Mouse (Mus musculus): ENCODE data around the gene Lmtk3.

Lmtk3 gene

DNA sequence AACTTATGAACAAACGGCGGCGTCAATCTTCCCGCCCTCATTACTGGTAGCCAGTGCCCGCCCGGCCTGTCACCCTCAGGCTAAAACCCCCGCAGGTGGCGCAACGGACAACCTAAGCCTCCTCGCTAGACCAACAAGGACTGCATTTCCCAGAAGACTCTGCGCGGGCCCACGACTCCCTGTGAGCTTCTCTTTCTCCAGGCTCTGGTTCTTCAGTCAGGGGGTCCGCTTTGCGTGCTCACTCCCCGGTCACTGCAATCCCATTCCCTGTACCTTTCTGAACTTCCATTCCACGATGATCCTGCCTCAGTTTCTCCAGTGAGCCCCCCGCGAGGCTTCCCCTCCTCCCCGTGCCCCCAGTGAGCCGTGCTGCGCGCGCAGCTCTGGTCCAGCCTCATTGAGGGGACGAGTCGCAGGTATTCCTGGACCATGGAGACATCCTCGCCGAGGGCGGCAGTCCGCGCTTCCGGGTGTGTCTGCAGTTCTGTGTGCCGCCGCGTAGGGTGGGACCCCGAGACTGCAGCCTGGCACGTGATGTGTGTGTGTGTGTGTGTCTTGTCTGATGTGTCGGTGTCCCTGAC is at the start of gene Lmtk3:
Gene Lmtk3 (plus strand): TSS at position 228 of the 581 bp plus-strand sequence.
- DNase-seq (ENCODE audit: low spot score), result peak; percentile 46

DNA sequence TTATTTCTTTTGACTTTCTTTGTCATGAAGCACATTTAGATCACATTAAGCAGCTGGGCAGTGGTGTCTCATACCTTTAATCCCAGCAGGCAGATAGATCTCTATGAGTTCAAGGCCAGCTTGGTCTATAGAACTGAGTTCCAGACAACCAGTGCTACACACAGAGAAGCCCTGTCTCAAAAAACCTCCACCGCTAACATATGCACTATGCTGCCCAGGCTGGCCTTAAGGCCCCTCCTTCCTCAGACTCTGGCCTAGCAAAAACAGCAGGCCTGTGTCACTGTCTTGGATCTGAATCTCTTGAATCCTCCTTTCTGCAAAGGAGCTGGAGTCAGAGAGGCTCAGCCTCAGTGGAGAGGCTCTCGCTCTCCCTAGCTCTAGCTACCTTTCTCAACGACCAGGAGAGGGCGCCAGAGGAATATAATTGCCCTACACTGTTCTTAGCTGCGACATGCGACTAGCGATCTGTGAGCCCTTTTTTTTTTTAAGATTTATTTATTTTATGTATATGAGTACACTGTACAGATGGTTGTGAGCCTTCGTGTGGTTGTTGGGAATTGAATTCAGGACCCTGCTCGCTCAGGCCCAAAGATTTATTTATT is 44.3 kb upstream of the Lmtk3 start:
- DNase-seq (ENCODE audit: low spot score), result peak; percentile 81

DNA sequence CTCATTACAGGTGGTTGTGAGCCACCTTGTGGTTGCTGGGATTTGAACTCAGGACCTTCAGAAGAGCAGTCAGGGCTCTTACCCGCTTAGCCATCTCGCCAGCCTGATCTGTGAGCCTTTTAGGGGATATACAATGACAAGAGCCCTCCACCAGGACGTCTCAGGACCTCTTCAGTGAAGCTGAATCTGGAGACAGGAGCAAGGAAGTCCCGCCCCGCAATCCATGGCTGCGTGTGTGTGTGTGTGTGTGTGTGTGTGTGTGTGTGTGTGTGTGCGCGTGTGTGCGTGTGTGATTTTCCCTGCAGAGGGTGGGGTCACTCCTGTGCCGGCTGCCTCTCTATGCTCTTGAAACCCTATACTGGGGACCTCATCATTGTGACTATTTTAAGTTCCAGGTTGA is 43.7 kb upstream of the Lmtk3 start:
- no peak for DNase-seq (ENCODE audit: low spot score)

DNA sequence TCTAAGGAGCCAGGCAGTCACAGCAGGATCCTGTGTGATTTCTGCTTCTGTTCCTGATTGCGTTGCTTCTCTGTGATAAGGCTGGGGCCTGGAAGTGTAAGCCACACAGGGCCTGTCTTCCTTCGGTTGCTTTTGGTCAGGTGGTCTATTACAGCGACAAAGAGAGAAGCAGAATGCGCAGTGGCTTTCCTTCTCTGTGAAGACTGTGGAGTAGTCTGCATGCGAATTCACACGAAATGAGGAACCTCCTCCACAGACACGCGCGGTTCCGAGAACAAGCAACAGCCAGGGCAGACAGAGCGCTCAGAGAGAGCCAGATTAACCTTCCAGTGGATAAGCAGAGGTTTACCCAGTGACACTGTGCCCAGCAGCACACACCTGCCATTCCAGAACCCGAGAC is 42.2 kb upstream of the Lmtk3 start:
- DNase-seq (ENCODE audit: low spot score), result no peak

DNA sequence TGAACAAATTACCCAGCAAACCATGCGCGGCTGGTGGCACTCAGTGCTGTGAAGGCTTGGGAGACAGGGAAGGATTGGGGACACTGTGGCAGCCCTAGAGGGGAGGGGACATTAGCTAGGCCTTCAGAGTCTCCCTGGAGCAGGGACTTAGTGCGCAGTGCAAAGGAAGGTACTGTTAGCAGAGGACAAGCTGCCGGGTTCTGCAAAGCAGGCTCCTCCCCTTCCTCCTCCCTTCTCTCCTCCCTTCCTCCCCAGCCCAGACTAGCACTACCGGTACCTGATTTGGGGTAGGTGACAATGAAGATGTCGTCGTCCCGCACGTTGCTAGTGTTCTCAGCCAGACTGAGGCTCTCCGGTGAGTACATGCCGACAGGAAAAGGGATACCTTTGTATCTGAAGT is 41.8 kb upstream of the Lmtk3 start:
- no peak for DNase-seq (ENCODE audit: low spot score)

DNA sequence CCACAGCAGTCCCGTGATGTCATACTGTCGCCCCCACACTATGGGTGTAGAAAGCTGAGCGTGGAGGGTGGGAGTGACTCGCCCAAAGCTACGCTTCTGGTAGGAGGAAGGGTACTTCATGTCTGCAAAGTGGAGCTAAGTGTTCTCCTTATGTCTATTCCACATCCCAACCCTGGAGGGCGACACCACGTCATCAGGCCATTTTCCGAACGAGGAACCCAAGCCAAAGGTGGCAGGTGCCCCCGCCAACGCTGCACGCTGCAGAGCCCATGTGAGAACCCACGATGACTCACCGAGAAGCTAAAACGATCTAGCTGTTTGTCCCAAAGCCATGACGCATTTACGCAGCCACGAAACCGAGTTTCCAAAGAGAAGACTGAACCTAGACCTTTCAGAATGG is 41.2 kb upstream of the Lmtk3 start:
- DNase-seq (ENCODE audit: low spot score), result no peak

DNA sequence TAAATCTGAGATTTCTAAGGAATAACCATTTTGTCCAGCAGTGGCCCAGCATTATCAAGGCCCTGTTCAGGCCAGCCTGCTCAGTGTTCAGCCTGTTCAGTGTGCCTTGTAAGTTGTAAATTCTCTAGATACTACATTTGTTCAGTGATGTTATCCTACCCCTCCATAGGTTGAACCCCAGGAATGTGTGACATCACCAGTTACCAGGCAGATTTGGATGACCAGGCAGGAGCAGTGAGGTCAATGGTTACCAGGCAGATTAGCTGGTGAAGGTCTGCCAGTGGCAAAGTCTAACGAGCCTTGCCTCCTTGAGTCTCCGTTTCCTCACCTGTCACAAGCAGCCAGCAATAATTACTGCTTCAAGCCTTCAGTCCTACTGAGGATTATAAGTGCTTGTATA is 39.2 kb upstream of the Lmtk3 start:
- peak; percentile 83 for DNase-seq (ENCODE audit: low spot score)

DNA sequence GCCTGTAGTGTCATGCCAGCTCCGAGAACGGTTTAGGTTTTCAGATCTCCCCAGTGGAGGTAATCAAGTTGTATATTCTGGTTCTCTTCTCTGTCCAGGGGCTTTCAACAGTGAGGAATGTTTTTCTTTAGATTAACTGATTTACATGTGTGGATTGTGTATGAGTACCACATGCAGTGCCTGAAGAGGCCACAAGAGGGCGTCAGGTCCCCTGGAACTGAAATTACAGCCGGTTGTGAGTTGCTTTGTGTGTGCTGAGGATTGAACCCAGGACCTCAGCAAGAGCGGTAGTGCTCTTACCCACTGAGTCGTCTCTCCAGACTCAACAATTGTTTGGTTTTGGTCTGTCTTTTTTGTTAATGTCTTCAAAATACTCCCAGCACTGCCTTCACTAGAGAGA is 37.0 kb upstream of the Lmtk3 start:
- no peak for DNase-seq (ENCODE audit: low spot score)

DNA sequence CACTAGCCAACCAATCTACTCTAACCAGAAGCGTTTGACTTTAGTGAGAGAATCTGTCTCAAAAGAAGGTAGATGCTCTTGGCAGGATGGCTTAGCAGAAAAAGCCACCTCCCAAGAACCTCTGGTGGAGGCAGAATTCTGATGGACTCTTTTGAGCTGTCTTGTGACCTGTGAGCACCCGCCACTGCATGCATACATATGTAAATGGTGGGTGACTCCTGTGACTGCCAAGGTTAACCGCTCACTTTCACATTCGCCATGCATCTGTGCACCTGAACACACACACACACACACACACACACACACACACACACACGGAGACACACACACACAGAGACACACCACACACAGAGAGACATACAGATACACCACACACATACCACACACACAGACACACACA is 36.1 kb upstream of the Lmtk3 start:
- DNase-seq (ENCODE audit: low spot score), result no peak

DNA sequence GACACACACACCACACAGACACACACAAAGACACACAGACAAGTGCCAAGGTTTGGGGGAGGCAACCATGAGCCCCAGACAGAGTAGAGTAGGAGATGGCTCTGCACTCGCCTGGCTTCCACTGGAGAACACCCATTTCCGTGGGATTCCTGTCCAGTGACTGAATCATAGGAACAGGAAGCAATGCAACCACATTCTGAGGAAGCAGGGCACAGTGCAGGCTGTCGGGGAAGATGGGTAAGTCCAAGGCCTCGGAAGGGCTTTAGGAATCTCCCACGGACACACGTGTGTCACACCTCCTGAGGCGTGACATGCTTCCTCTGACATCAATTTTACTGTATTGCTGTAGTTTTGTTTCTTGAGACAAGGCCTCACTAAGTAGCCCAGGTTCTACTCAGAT is 35.4 kb upstream of the Lmtk3 start:
- no peak for DNase-seq (ENCODE audit: low spot score)

DNA sequence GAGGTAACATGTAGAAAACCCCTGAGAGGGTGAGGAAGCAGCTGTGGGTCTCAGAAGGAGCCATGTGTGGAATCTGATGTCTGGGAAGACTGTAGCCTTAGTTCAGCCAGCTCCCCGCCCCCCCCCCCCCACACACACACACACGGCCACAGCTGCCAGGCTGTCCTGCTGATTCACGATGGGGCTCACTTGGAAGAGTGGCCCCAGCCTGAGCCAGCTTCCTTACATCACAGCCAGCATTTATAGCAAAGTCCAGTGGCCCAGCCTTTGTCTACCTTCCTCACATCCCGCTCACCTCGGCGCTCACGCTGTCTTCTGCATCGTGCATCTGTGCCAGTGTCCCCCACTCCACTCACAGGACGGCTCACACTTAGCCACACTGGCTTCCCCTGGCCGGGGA is 34.1 kb upstream of the Lmtk3 start:
- DNase-seq (ENCODE audit: low spot score), result no peak

DNA sequence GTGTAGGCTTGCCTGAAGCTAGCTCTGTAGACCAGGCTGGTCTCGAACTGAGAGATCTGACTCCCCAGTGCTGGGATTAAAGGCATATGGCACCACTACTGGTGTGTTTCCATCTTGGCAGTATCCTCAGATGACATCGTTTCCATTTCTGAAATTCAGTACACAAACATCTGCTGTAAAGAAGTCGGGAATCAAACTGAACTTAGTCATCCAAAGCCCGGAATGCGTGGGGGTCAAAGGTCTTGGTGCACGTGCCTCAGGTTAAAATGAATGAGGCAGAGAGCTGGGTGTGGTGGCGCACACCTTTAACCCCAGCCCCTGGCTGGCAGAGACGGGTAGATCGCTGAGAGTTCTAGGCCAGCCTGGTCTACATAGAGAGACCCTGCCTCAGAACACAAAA is 33.4 kb upstream of the Lmtk3 start:
- DNase-seq (ENCODE audit: low spot score), result no peak

DNA sequence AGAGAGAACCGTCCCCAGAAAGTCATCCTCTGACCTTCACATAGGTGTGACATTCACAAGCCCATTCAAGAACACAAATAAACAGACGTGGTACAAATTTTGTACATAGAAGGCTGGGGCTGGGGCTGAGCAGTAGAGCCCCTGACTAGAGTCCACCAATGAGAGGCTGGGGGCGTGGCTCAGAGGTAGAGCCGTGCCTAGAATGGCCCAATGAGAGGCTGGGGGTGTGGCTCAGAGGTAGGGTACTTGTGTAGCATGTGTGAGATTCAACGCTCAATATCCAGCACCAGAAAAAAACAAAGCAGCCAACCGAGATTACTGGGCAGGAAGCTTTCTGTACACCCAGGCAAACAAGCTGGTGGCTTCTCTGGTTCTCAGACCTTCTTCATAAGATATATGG is 27.8 kb upstream of the Lmtk3 start:
- DNase-seq (ENCODE audit: low spot score), result no peak

DNA sequence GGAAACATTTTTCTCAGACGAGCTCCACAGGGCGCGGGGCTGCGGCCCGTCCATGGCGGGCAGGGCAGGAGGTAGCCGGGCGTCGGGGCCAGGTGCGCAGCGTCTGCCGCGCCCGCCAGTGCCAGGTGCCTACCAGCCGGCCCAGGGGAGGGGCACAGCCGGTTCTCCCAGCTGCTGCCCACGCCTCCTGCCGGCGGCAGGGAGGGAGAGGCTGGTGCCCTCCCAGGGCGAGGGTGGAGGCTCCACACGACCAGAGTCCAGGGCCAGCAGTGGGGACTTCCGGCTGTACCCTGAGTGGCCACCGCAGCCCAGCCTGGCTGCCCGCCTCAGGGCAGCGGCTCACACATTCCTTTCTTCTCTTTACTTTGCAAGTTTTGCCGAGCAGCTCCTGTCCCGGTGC is 24.1 kb upstream of the Lmtk3 start:
- DNase-seq (ENCODE audit: low spot score), result peak; percentile 39

DNA sequence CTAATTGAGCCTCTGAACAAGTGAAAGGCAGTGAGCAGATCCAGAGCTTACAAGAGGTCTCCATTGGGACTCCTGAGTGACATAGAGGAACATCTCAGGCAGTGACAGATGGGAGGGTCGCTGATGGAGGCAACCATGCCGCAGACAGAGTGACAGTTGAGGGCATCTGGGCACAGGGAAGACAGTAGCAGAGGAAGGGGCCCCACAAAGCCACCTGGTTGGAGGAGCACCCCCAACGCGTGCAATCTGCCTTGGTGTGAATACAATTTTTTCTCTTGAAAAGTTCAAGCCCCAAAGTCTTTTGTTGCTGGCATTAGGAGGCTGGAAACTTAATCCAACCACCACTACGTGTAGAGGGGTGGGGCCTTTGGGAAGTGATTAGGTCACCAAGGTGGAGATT is 23.4 kb upstream of the Lmtk3 start:
- no peak for DNase-seq (ENCODE audit: low spot score)

DNA sequence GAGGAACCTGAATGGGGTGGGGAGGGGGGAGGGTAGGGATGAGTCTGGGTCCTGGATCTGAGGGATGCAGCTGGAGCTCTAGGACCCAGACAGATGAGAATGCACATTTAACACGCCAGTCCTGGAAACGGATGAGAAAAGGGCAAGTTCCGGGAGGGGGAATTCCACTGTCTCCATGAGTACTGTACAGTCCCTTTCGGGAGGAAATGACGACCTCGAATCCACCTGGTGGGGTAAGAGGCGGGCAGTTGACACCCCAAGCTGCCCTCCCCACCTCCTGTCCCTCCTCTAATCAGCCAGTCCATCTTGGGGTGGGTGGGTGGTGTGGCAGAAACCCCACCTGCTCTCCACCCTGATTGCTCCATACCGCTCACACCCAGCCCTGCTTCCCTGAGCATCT is 17.5 kb upstream of the Lmtk3 start:
- DNase-seq (ENCODE audit: low spot score), result no peak

DNA sequence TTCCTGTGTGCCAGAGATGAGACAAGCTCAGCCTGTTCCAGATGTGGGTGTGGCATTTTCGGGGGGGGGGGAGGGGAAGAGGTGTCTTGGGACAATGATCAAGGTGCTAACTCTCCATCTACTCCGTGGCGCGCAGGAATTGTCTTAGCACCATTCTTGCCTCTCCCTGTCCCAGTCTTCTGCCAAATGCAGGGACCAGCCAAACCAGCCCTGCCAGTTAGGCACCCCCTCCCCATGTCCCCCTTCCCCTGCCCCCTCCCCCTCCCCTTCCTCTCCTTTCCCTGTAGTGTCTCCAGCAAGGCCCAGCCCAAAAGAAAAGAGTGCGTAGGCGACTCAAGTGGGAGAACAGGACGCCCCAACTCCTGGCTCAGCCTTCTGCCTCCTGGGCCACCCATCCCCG is 16.8 kb upstream of the Lmtk3 start:
- no peak for DNase-seq (ENCODE audit: low spot score)

DNA sequence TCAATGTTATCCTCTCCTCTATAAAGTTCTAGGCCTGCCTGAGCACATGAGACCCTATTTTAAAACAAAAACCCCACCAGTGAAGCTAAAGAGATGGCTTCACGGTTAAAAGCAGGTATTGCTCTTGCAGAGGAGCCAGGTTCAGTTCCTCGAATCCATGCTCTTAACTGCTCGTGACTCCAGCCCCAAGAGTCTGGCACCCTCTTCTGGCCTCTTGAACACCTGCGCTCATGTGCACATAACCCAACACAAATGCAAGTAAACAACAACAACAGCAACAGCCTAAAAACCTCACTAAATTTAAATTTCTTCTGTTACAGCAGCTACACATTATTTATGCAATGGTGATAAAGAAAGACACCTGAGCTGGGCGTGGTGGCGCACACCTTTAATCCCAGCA is 16.0 kb upstream of the Lmtk3 start:
- DNase-seq (ENCODE audit: low spot score), result no peak

DNA sequence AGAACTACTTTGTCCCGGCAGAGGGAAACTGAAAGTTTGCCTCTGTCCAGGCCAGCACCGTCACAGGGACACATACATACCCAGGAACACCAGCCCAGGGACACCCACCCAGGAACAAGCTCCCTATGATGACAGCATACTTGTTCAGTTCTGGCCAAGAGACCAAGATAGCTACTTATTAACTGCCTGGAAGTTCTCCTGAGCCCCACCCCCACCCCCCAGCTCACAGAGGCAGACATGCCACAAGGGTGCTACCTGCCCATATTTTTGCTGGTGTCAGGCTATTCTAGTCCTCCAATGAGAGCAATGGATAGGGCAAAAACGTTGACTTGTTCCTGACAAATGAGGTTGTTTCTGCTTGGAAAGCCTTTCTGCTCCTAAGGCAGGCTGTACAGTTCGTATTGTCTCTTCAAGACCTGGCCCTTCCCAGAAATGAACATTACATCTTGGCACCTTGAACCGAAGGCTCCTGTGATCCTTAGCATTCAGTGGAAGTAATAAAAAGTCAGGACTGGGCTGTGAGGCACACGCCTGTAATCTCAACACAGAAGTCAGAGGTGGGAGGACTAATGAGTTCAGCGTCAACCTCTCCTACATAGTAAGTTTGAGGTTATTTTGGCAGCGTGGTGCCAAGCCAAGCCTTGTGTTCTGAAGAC is 13.0 kb upstream of the Lmtk3 start:
- DNase-seq (ENCODE audit: low spot score), result no peak

DNA sequence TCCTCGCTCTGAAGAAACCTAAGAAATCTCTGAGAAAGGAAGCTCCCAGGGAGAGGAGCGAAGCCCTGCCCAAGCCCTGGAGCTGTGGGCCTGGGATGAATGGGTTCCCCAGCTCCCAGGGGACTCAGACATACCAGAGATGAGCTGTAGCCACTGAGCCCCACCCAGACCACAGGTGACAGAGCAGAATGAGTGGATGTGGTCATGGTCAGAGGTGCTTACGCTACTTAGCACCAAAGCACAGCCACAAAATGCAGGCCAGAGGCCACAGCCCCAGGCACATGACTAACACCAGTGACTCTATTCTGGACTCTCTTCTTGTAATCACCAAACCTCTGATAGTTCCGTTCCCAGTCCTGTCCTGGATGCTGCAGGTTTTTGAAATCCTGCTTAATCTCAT is 12.4 kb upstream of the Lmtk3 start:
- DNase-seq (ENCODE audit: low spot score), result no peak

DNA sequence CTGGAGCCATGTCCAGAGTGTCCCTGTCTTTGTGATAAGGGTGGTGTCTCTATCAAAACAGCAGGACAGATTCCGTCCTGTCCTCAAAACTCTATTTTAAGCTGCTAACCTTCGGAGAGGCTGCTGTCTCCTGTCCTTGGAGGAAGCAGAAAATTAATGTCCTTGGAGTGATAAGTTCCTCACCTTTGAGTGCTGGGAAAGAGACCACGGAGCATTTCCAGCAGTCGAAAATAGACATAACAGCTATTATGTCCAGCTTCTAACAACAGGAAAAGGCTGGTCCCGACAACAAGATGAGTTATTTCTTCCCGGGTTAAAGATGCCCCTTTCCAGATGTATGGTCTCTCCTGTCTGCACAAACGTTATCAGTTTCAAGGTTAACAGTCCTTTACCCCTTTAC is 8.3 kb upstream of the Lmtk3 start:
- no peak for DNase-seq (ENCODE audit: low spot score)

DNA sequence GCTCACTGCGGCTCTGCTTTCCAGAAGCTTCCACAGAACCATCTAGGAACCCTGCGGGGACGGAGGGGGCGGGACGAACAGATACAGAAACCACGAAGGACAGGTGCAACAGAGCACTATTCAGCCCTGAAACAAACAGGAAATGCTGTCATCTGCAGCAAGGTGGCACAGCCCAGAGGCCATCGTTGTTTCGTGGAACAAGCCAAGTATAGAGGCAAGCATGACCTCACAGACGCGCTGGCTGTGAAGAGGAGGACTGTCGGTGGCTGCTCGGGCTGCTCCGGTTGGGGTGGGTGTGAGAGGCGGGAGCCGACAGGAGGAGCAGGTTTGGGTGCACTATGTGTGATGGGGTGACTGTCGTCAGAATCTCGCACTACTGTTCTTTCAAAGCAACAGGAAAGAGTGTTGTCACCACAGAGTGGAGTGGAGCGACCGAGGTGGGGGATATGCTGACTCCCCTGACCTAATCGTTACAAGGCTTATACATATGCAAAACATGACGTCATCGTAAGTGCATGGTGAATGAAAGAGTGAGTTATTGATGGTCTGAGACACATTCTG is 4.4 kb upstream of the Lmtk3 start:
- DNase-seq (ENCODE audit: low spot score), result no peak

DNA sequence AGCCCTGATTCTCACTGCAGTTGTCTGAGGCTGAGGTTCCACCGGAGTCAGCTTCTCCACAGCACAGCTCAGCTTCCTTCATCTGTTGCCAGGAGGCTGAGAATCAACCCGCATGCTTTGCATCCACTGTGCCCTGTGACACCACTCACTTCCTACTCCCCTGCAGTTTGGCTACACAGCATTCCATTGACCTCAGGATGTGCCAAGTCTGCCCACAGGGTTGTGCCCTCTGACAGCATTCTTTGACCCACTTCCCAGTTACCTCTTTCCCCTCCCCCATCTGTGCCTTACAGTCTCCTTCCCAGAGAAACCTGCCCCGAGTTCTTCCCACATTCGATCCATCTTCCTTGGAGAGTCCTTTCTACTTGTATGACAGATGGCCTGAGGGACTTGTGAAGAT is 1.3 kb upstream of the Lmtk3 start:
- no peak for DNase-seq (ENCODE audit: low spot score)
